Mouse (Mus musculus): ENCODE measurements around the gene Tmem198b.

GRCm38 (mm10) chr10:128805092-128806000 is 1.2 kb upstream of the Tmem198b start:
- TF ChIP-seq EP300 (IDR thresholded peaks at IDR 0.05; ENCODE audit: low read depth): peak; percentile 14; the same call in 1 of the 2 replicates
- peak; percentile 50 for TF ChIP-seq CTCF (IDR thresholded peaks at IDR 0.05; ENCODE audit: low read depth)

Data from liver, embryonic 14.5 days (tissue).